ENCODE assay signal across 33 mouse cellular contexts in the genomic region with DNA sequence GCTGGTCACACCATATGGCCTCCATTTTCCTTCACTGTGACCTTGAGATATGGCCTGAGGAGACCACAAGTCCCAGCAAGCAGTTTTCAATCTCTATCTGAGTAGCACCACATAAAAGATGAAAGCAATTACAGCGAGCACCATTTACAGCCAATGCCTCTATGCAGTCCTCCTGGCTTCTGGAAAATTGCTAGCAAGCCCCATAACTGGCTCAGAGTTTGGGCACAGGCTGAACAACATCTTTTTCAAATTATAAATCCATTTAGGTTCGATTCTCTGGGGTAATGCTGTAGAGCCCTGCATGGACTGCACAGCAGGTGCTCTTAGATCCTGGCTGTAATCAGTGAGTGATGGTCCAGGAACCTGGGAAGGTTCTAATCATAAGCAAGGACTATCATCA. TPM values are rescaled to one million over a fixed set of nuclear protein-coding genes. Genes with fewer than 3 reads are reported as not detected.
DNase-seq lines count a peak whose midpoint lies in the region; ATAC-seq lines count a peak whose summit lies in the region.
"Had no signal": no experiment of that assay in that cellular context is flagged by ENCODE, and none has a peak within 500 bp of the region (broad histone marks: within the 10 kb centered on the region; RNA-seq: fewer than 3 reads in every experiment).

No protein-coding gene starts in this region.

- no peaks in the 10 kb centered on the region for H3K27me3 ChIP-seq in hindbrain, embryonic 13.5 days
- no peaks in the 10 kb centered on the region for H3K27me3 ChIP-seq in hindbrain, embryonic 12.5 days
- H3K27me3 ChIP-seq in embryonic facial prominence, embryonic 12.5 days, result peaks cover 20% of the 10 kb centered on the region
- peaks cover 53% of the 10 kb centered on the region for H3K27me3 ChIP-seq in limb, embryonic 12.5 days
- no peaks in the 10 kb centered on the region for H3K27me3 ChIP-seq in forebrain, embryonic 11.5 days (ENCODE audit: control insufficient read depth, insufficient read depth, low read length)
- H3K27me3 ChIP-seq: forebrain, embryonic 15.5 days; heart, embryonic 12.5 days; limb, embryonic 15.5 days; liver, embryonic 13.5 days; neural tube, embryonic 15.5 days; Patski had no signal

- H3K4me1 ChIP-seq in hindbrain, embryonic 13.5 days (replicated peaks), result no peaks in the 10 kb centered on the region
- H3K4me1 ChIP-seq in hindbrain, embryonic 12.5 days, result 0 out of 2 replicates have a peak, but pooled peaks cover 3% of the 10 kb centered on the region
- peaks cover 9% of the 10 kb centered on the region; the same call in 1 of the 2 replicates for H3K4me1 ChIP-seq in embryonic facial prominence, embryonic 12.5 days
- peaks cover 37% of the 10 kb centered on the region for H3K4me1 ChIP-seq in limb, embryonic 12.5 days (replicated peaks)
- no peaks in the 10 kb centered on the region for H3K4me1 ChIP-seq in forebrain, embryonic 11.5 days (replicated peaks; ENCODE audit: control insufficient read depth, insufficient read depth, low read length)
- H3K4me1 ChIP-seq: forebrain, embryonic 15.5 days; heart, embryonic 12.5 days; liver, embryonic 13.5 days had no signal

- H3K27ac ChIP-seq in hindbrain, embryonic 13.5 days, result no peak overlapping the region
- H3K27ac ChIP-seq in hindbrain, embryonic 12.5 days, result no peak overlapping the region
- no peak overlapping the region for H3K27ac ChIP-seq in embryonic facial prominence, embryonic 12.5 days
- H3K27ac ChIP-seq in limb, embryonic 12.5 days, result no peak overlapping the region
- H3K27ac ChIP-seq in forebrain, embryonic 11.5 days (ENCODE audit: low read depth, low read length), result no peak overlapping the region
- H3K27ac ChIP-seq: forebrain, embryonic 15.5 days; gastrocnemius, adult 2 months; heart, adult 2 months; hindbrain, postnatal 0 days; limb, embryonic 15.5 days; liver, embryonic 13.5 days; neural tube, embryonic 15.5 days had no signal

- H3K4me3 ChIP-seq in hindbrain, embryonic 13.5 days, result no peak overlapping the region
- no peak overlapping the region for H3K4me3 ChIP-seq in hindbrain, embryonic 12.5 days
- no peak overlapping the region for H3K4me3 ChIP-seq in embryonic facial prominence, embryonic 12.5 days
- H3K4me3 ChIP-seq in limb, embryonic 12.5 days (replicated peaks), result no peak overlapping the region
- no peak overlapping the region for H3K4me3 ChIP-seq in forebrain, embryonic 11.5 days (ENCODE audit: low read depth, low read length)
- H3K4me3 ChIP-seq: forebrain, embryonic 15.5 days; gastrocnemius, adult 2 months; heart, adult 2 months; heart, embryonic 12.5 days; limb, embryonic 15.5 days; liver, embryonic 13.5 days; neural tube, embryonic 15.5 days had no signal

- WGBS in hindbrain, embryonic 13.5 days, result 64% methylated on average over 2 of the region's 2 CpGs
- WGBS in hindbrain, embryonic 12.5 days, result 55% methylated on average over 2 of the region's 2 CpGs
- 17% methylated on average over 2 of the region's 2 CpGs for WGBS in embryonic facial prominence, embryonic 12.5 days
- WGBS in limb, embryonic 12.5 days, result 6% methylated on average over 2 of the region's 2 CpGs
- WGBS in forebrain, embryonic 11.5 days, result 54% methylated on average over 2 of the region's 2 CpGs

- ATAC-seq in hindbrain, embryonic 13.5 days (ENCODE audit: low FRiP score), result 0 out of 2 replicates have a peak, but pooled peaks have one; percentile 36
- ATAC-seq in hindbrain, embryonic 12.5 days (ENCODE audit: low FRiP score), result no peak
- peak; percentile 15; the same call in 1 of the 2 replicates for ATAC-seq in embryonic facial prominence, embryonic 12.5 days (ENCODE audit: insufficient number of reproducible peaks, insufficient read depth, low FRiP score, low TSS enrichment)
- peak; percentile 90 for ATAC-seq in limb, embryonic 12.5 days (ENCODE audit: insufficient number of reproducible peaks, insufficient read depth, low FRiP score, low TSS enrichment, low read depth)
- no peak for ATAC-seq in forebrain, embryonic 11.5 days (replicated peaks; ENCODE audit: low FRiP score)
- no peak for ATAC-seq in megakaryocyte, adult 5-6 weeks (ENCODE audit: poor library complexity, severe bottlenecking)
- ATAC-seq: forebrain, embryonic 15.5 days; hindbrain, postnatal 0 days; intestine, embryonic 16.5 days; lung, postnatal 0 days; Patski had no signal

- peak; percentile 49 for DNase-seq in embryo, embryonic 10.5 days (ENCODE audit: low spot score)
- no peak for DNase-seq in forebrain, embryonic 11.5 days (ENCODE audit: low spot score)
- no peak for DNase-seq in spleen, adult 18-20 months
- DNase-seq: adrenal gland, postnatal 10 days; cerebellum, adult 18-20 months; cerebellum, postnatal 10 days; gastrocnemius, adult 2 months; gastrocnemius, postnatal 36 days; heart, adult 2 months; kidney, adult 8-10 months; layer of hippocampus, adult 9-11 months; liver, embryonic 13.5 days; lung, adult 18-20 months; lung, postnatal 4 days; midbrain, embryonic 14.5 days; right cerebral cortex, postnatal 25 days; thymus, postnatal 4 days had no signal

- no peak overlapping the region for H3K4me2 ChIP-seq in hindbrain, embryonic 13.5 days
- no peak overlapping the region for H3K4me2 ChIP-seq in hindbrain, embryonic 12.5 days (replicated peaks)
- H3K4me2 ChIP-seq in embryonic facial prominence, embryonic 12.5 days (replicated peaks), result no peak overlapping the region
- H3K4me2 ChIP-seq in limb, embryonic 12.5 days, result no peak overlapping the region
- no peak overlapping the region for H3K4me2 ChIP-seq in forebrain, embryonic 11.5 days (ENCODE audit: low read depth, low read length, severe bottlenecking)
- H3K4me2 ChIP-seq: forebrain, embryonic 15.5 days; heart, embryonic 12.5 days; limb, embryonic 15.5 days; liver, embryonic 13.5 days; neural tube, embryonic 15.5 days had no signal

- no peaks in the 10 kb centered on the region for H3K36me3 ChIP-seq in hindbrain, embryonic 13.5 days
- no peaks in the 10 kb centered on the region for H3K36me3 ChIP-seq in hindbrain, embryonic 12.5 days
- no peaks in the 10 kb centered on the region for H3K36me3 ChIP-seq in embryonic facial prominence, embryonic 12.5 days
- H3K36me3 ChIP-seq in limb, embryonic 12.5 days, result no peaks in the 10 kb centered on the region
- H3K36me3 ChIP-seq in forebrain, embryonic 11.5 days (ENCODE audit: control insufficient read depth, insufficient read depth, low read length), result no peaks in the 10 kb centered on the region
- H3K36me3 ChIP-seq: forebrain, embryonic 15.5 days; heart, embryonic 12.5 days; limb, embryonic 15.5 days; liver, embryonic 13.5 days; neural tube, embryonic 15.5 days had no signal

- H3K9ac ChIP-seq in hindbrain, embryonic 13.5 days, result no peak overlapping the region
- no peak overlapping the region for H3K9ac ChIP-seq in hindbrain, embryonic 12.5 days
- no peak overlapping the region for H3K9ac ChIP-seq in embryonic facial prominence, embryonic 12.5 days
- H3K9ac ChIP-seq in limb, embryonic 12.5 days (replicated peaks), result no peak overlapping the region
- no peak overlapping the region for H3K9ac ChIP-seq in forebrain, embryonic 11.5 days (ENCODE audit: low read length)
- H3K9ac ChIP-seq: forebrain, embryonic 15.5 days; heart, embryonic 12.5 days; limb, embryonic 15.5 days; liver, embryonic 13.5 days; neural tube, embryonic 15.5 days had no signal

- no peaks in the 10 kb centered on the region for H3K9me3 ChIP-seq in hindbrain, embryonic 13.5 days
- no peaks in the 10 kb centered on the region for H3K9me3 ChIP-seq in hindbrain, embryonic 12.5 days (replicated peaks)
- no peaks in the 10 kb centered on the region for H3K9me3 ChIP-seq in embryonic facial prominence, embryonic 12.5 days
- H3K9me3 ChIP-seq in limb, embryonic 12.5 days, result no peaks in the 10 kb centered on the region
- no peaks in the 10 kb centered on the region for H3K9me3 ChIP-seq in forebrain, embryonic 11.5 days (ENCODE audit: control insufficient read depth, low read length)
- H3K9me3 ChIP-seq: forebrain, embryonic 15.5 days; heart, embryonic 12.5 days; limb, embryonic 15.5 days; liver, embryonic 13.5 days; neural tube, embryonic 15.5 days had no signal

RNA-seq across cellular contexts. Expression of a gene that starts 47.1 kb away (rescaled TPM):
- polyA plus RNA-seq in hindbrain, embryonic 13.5 days (2015; fragmentation: Nextera tagmentation; extraction: Ambion mirVana), result 1.3 and 1.7 TPM in 2 replicates
- polyA plus RNA-seq in hindbrain, embryonic 12.5 days (2016; fragmentation: Nextera tagmentation; extraction: Ambion mirVana), result 11.0 and 11.5 TPM in 2 replicates
- polyA plus RNA-seq in embryonic facial prominence, embryonic 12.5 days (2016; fragmentation: Nextera tagmentation; extraction: Ambion mirVana), result 10.4 and 11.6 TPM in 2 replicates
- polyA plus RNA-seq in limb, embryonic 12.5 days (2016; fragmentation: Nextera tagmentation; extraction: Ambion mirVana), result 7.5 and 8.5 TPM in 2 replicates
- polyA plus RNA-seq in forebrain, embryonic 11.5 days (2014; fragmentation: Nextera tagmentation; extraction: Ambion mirVana), result 5.0 and 5.5 TPM in 2 replicates
- 0.18 and 0.30 TPM in 2 replicates for total RNA-seq in megakaryocyte, adult 5-6 weeks (2015)
- total RNA-seq in megakaryocyte, adult 5-6 weeks (2017), result 0.07 and 0.28 TPM in 2 replicates
- total RNA-seq: megakaryocyte-erythroid progenitor cell, adult 5-6 weeks; MEL; monocyte, adult 5-6 weeks had no signal

Comparison
In these comparisons a context has a peak if more than half of its experiments do, and no peak if none do; other contexts are left out.
1. ATAC-seq: peak in hindbrain, embryonic 13.5 days (single experiment), embryonic facial prominence, embryonic 12.5 days (single experiment) and limb, embryonic 12.5 days (single experiment); none in hindbrain, embryonic 12.5 days (single experiment), forebrain, embryonic 11.5 days (single experiment) and megakaryocyte, adult 5-6 weeks (single experiment).